Comparison of ENCODE assay signal across 7 mouse cellular contexts in genomic region chr12:72760376-72761229, GRCm38 (mm10). TPM values are rescaled to one million over a fixed set of nuclear protein-coding genes. Genes with fewer than 3 reads are reported as not detected.
DNase-seq lines count a peak whose midpoint lies in the region; ATAC-seq and TF ChIP-seq lines count a peak whose summit lies in the region.

No protein-coding gene starts in this region.

- intact Hi-C loops in gastrocnemius, adult 2 months (cut with DNase I) = loop anchor here (5.0 kb wide), 2 partner anchors 72 to 223 kb away; partner anchors contain the start of gene Pcnx4

- no peaks in the 10 kb centered on the region for H3K27me3 ChIP-seq in megakaryocyte, embryonic 14.5 days (replicated peaks)

- peak overlapping the region; percentile 84 for H3K4me3 ChIP-seq in gastrocnemius, adult 2 months
- H3K4me3 ChIP-seq in megakaryocyte, embryonic 14.5 days (replicated peaks) = peak overlapping the region; percentile 99

- no peaks in the 10 kb centered on the region for H3K9me3 ChIP-seq in megakaryocyte, embryonic 14.5 days

- no peak for TF ChIP-seq CTCF in gastrocnemius, adult 2 months (IDR thresholded peaks at IDR 0.05)

- ATAC-seq in common myeloid progenitor, adult 5-6 weeks (replicated peaks; ENCODE audit: low read depth, poor library complexity, severe bottlenecking) = peak; percentile 77

- H3K36me3 ChIP-seq in megakaryocyte, embryonic 14.5 days (replicated peaks; ENCODE audit: low read length) = no peaks in the 10 kb centered on the region

- peak; percentile 93 for DNase-seq in adipocyte (ENCODE audit: low spot score)
- peak; percentile 98 for DNase-seq in gastrocnemius, adult 2 months
- peak; percentile 64 for DNase-seq in hindlimb bud, embryonic 11.5 days (ENCODE audit: extremely low spot score, low read depth, low spot score)
- peak; percentile 86 to 93 for DNase-seq in left cerebral cortex, adult 8-10 months (ENCODE audit: low spot score in 2 of 2)
- DNase-seq in right cerebral cortex, postnatal 10 days (ENCODE audit: low spot score in 2 of 2) = peak; percentile 96

- peaks cover 61% of the 10 kb centered on the region for H3K4me1 ChIP-seq in megakaryocyte, embryonic 14.5 days

- H3K27ac ChIP-seq in gastrocnemius, adult 2 months = peak overlapping the region; percentile 97

RNA-seq across cellular contexts. Expression of gene Ppm1a, which starts 3.3 kb away (rescaled TPM):
- total RNA-seq in common myeloid progenitor, adult 5-6 weeks (2017) = 99.2 and 105 TPM in 2 replicates
- 100 to 1,000 TPM; 295 to 308 TPM for total RNA-seq in gastrocnemius, adult 2 months (2021)
- 100 to 1,000 TPM; 302 to 338 (median 333) TPM for total RNA-seq in left cerebral cortex, adult 8-10 months (2022)
- 11.3 and 15.3 TPM in 2 replicates for polyA plus RNA-seq in megakaryocyte, embryonic 14.5 days (2012; ENCODE audit: insufficient read depth, low replicate concordance)

Comparison
In these comparisons a context has a peak if more than half of its experiments do, and no peak if none do; other contexts are left out.
1. Peak in every context shown above with its lines: DNase-seq, ATAC-seq, H3K4me3 ChIP-seq and H3K27ac ChIP-seq.